Mouse (Mus musculus) retina, postnatal 7 days (tissue): Measurements from ENCODE around the gene March9.

Experiments
- DNase-seq: peaks from one replicate; pipeline ENCODE4 v3.0.0-alpha.2; 2012; ENCODE audit warnings: low read depth, low spot score

The March9 gene

GRCm38 (mm10) chr10:127059968-127060916 is at the start of gene March9:
Gene March9, minus strand, starts transcription at chr10:127060184.
- DNase-seq: peak; percentile 57

GRCm38 (mm10) chr10:127108262-127108583 is 48.2 kb upstream of the March9 start:
- no peak for DNase-seq

GRCm38 (mm10) chr10:127107563-127108261 is 47.7 kb upstream of the March9 start:
- DNase-seq: no peak

- DNase-seq: no peak
These were observed 43.6 kb upstream of the March9 start for GRCm38 (mm10) chr10:127103631-127104030.

- no peak for DNase-seq
These were observed 41.2 kb upstream of the March9 start for GRCm38 (mm10) chr10:127101151-127101550.

- DNase-seq: no peak
These were observed 40.4 kb upstream of the March9 start for GRCm38 (mm10) chr10:127100414-127100813.

- no peak for DNase-seq
These were observed 39.9 kb upstream of the March9 start for GRCm38 (mm10) chr10:127099868-127100267.

GRCm38 (mm10) chr10:127099191-127099590 is 39.2 kb upstream of the March9 start:
- DNase-seq: no peak

GRCm38 (mm10) chr10:127098514-127098913 is 38.5 kb upstream of the March9 start:
- no peak for DNase-seq

GRCm38 (mm10) chr10:127094382-127094802 is 34.4 kb upstream of the March9 start:
- no peak for DNase-seq

- no peak for DNase-seq
These were observed 32.8 kb upstream of the March9 start for GRCm38 (mm10) chr10:127092742-127093141.

GRCm38 (mm10) chr10:127091507-127092396 is 31.8 kb upstream of the March9 start:
- DNase-seq: no peak

GRCm38 (mm10) chr10:127090560-127091411 is 30.8 kb upstream of the March9 start:
- DNase-seq: no peak

GRCm38 (mm10) chr10:127085633-127086032 is 25.6 kb upstream of the March9 start:
- DNase-seq: no peak

GRCm38 (mm10) chr10:127085052-127085451 is 25.1 kb upstream of the March9 start:
- DNase-seq: no peak

GRCm38 (mm10) chr10:127083915-127084306 is 23.9 kb upstream of the March9 start:
- DNase-seq: no peak

- no peak for DNase-seq
These were observed 23.4 kb upstream of the March9 start for GRCm38 (mm10) chr10:127083292-127083914.

- DNase-seq: no peak
These were observed 22.1 kb upstream of the March9 start for GRCm38 (mm10) chr10:127081996-127082620.

- no peak for DNase-seq
These were observed 21.2 kb upstream of the March9 start for GRCm38 (mm10) chr10:127080901-127081780.
